Mouse (Mus musculus) G1E-ER4 (cell line): Measurements from ENCODE around the gene Fabp3. TPM values are rescaled to one million over a fixed set of nuclear protein-coding genes. Genes with fewer than 3 reads are reported as not detected.

Experiments used
- GATA1 ChIP-seq: IDR thresholded peaks from one replicate; pipeline ENCODE4 v1.8.0; 2012; ENCODE audit warnings: low read length, inconsistent platforms
- polyA plus RNA-seq: library from polyadenylated mRNA; stranded (reverse); fragments of >175 nt; gene quantifications from 2 replicates; pipeline ENCODE4 v1.2.3, GENCODE M21; 2012

The Fabp3 gene
- polyA plus RNA-seq, 1 experiment: not detected

- TF ChIP-seq GATA1: no peak
These were observed 49.6 kb downstream of the Fabp3 start for GRCm38 (mm10) chr4:130357946-130358345.

DNA sequence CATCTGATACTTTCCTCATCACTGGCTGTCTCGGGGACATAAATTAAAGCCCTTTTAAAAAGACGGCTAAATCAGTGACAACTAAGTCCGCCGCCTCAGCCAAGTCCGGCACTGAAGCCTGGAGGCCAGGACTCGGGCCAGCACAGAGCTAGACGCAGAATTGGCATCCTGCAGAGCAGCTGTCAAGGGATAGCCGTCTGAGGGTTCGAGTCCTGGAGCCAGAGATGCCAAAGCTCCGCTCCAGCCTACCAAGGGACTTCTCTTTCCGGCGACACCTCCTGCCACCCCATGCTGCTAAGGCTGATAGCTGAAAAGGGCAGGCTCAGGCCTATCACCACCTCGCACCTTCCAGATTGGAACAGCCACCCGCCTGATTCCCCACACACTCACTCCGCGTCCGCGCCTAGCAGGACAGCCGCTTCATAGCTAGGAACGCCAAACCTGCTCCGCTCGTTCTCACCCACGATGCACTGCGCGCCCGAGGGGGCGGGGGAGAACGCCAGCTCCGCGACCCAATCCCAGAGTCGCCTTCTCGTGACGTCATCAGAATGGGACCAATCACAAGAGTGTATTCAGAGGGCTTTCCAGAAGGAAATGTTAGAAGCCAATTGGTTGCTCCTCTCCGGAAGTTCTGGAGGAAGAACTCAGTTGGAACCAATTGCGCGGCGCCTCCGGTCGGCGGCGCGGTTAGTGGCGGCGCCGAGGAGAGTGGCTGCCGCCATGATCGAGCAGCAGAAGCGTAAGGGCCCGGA, 51.3 kb downstream of the Fabp3 start, which contains the start of the genes Zcchc17 and Snrnp40:
Gene Zcchc17, minus strand, starts transcription at position 458 of the 752 bp plus-strand sequence.
Gene Snrnp40, plus strand, starts transcription at position 647 of the 752 bp plus-strand sequence.
- no peak for TF ChIP-seq GATA1

GRCm38 (mm10) chr4:130360238-130360590, 51.8 kb downstream of the Fabp3 start:
- TF ChIP-seq GATA1: no peak

Other genes with a start within 250 kb of the Fabp3 start
- 28.1 and 34.7 TPM in 2 replicates for gene Pef1, start 206.0 kb upstream of the Fabp3 start, polyA plus RNA-seq
- gene Hcrtr1, start 169.2 kb upstream of the Fabp3 start, polyA plus RNA-seq: not detected in 2 replicates
- not detected in 2 replicates for gene Tinagl1, start 133.5 kb upstream of the Fabp3 start, polyA plus RNA-seq
- gene Gm853, start 86.2 kb upstream of the Fabp3 start, polyA plus RNA-seq: 0.19 and 0.22 TPM in 2 replicates
- gene Serinc2, start 29.4 kb upstream of the Fabp3 start, polyA plus RNA-seq: 0.05 and 0.09 TPM in 2 replicates
- gene Gm10570, start 79 bp downstream of the Fabp3 start, polyA plus RNA-seq: 0.14 TPM in 1 of 2 replicates, not detected in the other
- 23.1 and 52.8 TPM in 2 replicates for gene Zcchc17, start 51.3 kb downstream of the Fabp3 start, polyA plus RNA-seq
- 98.2 and 112 TPM in 2 replicates for gene Snrnp40, start 51.5 kb downstream of the Fabp3 start, polyA plus RNA-seq